17 mouse cellular contexts compared by ENCODE assay signal in genomic region chr5:119213196-119213595, GRCm38 (mm10).
A peak's percentile ranks its signal among the peaks of the same experiment; 100 is the strongest.
DNase-seq lines count a peak whose midpoint lies in the region; ATAC-seq lines count a peak whose summit lies in the region.
"Had no signal": no experiment of that assay in that cellular context is flagged by ENCODE, and none has a peak within 500 bp of the region (broad histone marks: within the 10 kb centered on the region; RNA-seq: fewer than 3 reads in every experiment).

No protein-coding gene starts in this region.

- peak; percentile 76 for ATAC-seq in frontal cortex, adult (ENCODE audit: low TSS enrichment)
- ATAC-seq: intestine, embryonic 16.5 days had no signal

- DNase-seq in frontal cortex, postnatal 10 days (ENCODE audit: low spot score in 2 of 2) = no peak
- DNase-seq in right cerebral cortex, adult 2 months (ENCODE audit: low spot score in 2 of 2) = peak; percentile 41 to 47
- no peak for DNase-seq in right cerebral cortex, postnatal 10 days (ENCODE audit: low spot score in 2 of 2)
- peak; percentile 3 to 55 for DNase-seq in left cerebral cortex, adult 8-10 months (ENCODE audit: low spot score in 2 of 2)
- DNase-seq in telencephalon, adult 2 months (ENCODE audit: low read depth, low spot score) = peak; percentile 65
- no peak for DNase-seq in T-cell, adult 2 months (ENCODE audit: low spot score)
- no peak for DNase-seq in retina, postnatal 1 day
- DNase-seq: adrenal gland, postnatal 25 days; B cell, adult 2 months; cerebellum, postnatal 14 days; gastrocnemius, adult 2 months; heart, adult 18-20 months; liver, embryonic 13.5 days; midbrain, embryonic 14.5 days; thymus, postnatal 36 days had no signal

Comparison
In these comparisons a context has a peak if more than half of its experiments do, and no peak if none do; other contexts are left out.
1. DNase-seq: peak in right cerebral cortex, adult 2 months (2 of 2), left cerebral cortex, adult 8-10 months (2 of 2) and telencephalon, adult 2 months (single experiment); none in frontal cortex, postnatal 10 days (0 of 2), right cerebral cortex, postnatal 10 days (0 of 2), T-cell, adult 2 months (single experiment) and retina, postnatal 1 day (single experiment).